Mouse (Mus musculus) ovary, adult 10 weeks (tissue): Measurements from ENCODE around the gene Olfr703. TPM values are rescaled to one million over a fixed set of nuclear protein-coding genes. Genes with fewer than 3 reads are reported as not detected.

Experiments used
- polyA plus RNA-seq: library from polyadenylated mRNA; stranded (reverse); fragments of 350-450 nt; fragmentation: Illumina TruSeq; extraction: RNeasy Lipid Tissue Mini Kit (QIAGEN cat#74804); gene quantifications from one replicate; pipeline ENCODE4 v1.2.3, GENCODE M21; 2014

Olfr703 gene
- not detected for polyA plus RNA-seq

DNA sequence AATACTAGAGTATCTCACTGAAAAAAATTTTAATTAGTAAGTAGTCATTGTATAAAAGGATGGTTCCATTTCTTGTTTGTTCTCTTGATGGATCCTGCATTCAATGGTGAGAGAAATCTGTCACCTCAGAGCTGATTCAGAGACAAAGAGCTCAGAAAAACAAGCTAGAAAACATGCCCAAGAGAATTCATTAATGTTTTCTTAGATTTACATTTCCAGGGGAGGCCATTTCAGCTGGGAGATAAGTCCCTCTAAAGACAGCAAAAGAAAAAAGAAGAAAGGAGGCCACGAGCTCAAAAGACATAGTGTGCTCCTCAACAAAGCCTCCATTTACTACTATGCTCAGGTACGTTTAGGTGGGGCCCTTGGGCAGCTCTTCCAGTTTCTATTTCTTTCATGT, at the start of gene Olfr703:
TSS of gene Olfr703 (plus strand) at position 301 of the 400 bp plus-strand sequence.

DNA sequence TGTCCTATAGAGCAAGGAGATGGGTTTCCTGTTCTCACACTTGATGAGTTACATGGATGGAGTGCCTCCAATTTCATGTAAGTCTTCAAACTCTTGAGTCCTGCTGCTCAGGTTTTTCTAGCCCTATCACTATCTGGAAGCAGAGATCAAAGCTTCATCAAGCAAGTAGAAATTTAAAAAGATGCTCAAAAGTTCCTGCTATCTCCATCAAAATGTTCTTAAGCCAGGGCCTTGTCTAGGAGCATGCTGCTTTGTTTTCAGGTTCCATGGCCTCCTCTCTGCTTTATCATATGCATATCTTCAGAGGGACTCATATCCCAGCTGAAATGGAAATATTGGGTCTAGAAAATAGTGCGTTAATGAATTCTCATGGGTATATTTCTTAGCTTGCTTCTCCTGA, 34.4 kb upstream of the Olfr703 start, which contains the start of gene Olfr700:
TSS of gene Olfr700 (minus strand) at position 101 of the 400 bp plus-strand sequence.

DNA sequence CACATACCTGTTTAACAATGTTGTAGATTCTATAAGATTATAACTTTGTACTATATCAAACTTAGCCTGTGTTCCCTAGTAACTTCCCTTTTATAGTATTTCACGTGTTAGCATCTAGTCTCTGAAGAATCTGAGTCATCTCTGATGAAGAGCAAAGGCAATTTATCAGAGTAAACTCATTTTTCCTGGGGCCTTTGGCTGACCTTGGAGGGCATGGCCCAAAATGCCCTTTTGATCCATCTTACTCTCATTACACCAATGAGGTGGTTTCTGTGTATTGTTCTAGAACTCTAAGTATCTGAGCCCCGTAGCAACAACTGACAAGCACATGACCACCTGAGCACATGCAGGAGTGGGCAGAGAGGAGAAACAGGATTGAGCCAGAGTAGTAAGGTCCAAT, 29.3 kb upstream of the Olfr703 start, which contains the start of gene Olfr701:
TSS of gene Olfr701 (plus strand) at position 301 of the 400 bp plus-strand sequence.

DNA sequence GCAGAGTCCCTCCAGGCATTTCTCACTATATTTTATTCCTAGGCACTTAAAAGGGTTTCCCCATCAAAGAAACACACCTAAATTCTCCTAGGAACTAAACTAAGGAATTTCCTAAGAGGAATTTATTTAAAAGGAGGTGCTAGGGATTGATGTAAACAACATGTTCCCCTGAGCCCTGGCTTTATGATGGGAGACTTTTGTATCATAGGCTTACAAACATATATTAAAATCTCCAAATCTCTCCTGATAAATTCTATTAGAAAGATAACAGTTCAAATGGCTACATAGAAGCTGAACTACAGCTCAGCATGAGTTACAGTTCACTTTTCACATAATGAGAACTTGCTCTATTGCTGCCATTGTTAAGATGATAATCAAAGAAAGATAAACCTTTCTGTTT, 9.4 kb upstream of the Olfr703 start, which contains the start of gene Olfr702:
TSS of gene Olfr702 (minus strand) at position 101 of the 400 bp plus-strand sequence.

DNA sequence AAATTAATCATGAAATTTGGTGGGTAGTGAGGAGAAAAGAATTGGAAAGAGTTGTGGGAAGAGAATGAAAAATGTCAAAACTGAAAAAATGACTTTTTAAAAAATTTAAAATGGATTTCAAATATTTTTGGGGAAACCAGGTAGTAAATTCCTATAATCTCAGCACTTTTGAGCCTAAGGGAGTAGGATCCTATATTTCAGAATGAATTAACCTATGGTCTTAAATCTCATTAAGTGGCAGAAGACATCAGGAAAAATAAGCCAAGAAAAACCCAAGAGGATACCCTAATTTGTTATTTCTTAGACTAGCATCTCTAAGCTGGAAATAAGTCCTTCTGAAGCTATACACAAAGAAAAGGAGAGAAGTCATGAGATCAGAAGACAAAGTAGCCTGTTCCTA, 19.7 kb downstream of the Olfr703 start, which contains the start of gene Olfr704:
TSS of gene Olfr704 (plus strand) at position 301 of the 400 bp plus-strand sequence.

DNA sequence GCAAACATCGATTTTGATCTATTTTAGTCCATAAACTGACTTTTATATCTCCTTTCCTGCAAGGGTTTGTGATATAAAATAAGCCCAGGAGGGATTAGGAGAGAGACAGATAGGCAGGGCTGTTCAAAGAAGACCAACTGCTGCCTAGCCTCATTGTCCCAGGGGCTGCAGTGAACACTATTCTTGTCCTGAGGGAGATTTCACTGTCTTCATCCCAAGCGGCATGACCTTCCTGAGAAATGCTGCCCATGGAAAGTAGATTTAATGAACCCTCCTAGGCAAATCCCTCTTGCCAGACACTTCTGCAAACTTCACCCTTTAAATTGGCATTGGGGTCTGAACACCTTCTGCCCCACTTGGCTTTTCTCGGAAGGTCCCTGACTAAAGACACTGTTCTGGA, 33.6 kb downstream of the Olfr703 start, which contains the start of gene Olfr705:
TSS of gene Olfr705 (minus strand) at position 101 of the 400 bp plus-strand sequence.

DNA sequence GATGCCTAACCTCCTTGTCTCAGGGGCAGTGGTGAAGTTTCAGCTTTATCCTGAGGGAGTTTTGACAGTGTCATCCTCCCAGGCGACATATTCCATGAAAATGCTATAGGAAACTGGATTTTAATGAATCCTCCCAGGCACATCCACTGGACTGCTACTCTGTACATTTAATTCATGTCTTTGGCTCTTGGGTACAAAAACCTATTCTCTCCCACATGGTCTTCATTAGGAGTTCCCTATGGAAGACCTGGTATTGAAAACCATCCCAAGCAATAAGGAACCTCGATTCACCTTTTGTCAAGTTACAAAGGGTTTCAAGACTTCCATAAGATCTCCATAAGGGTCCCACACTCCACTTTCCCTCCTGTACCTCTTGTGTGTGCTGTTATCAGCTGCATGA, 44.9 kb downstream of the Olfr703 start, which contains the start of gene Olfr706:
TSS of gene Olfr706 (minus strand) at position 101 of the 400 bp plus-strand sequence.

Other genes starting within 250 kb of the Olfr703 start
- gene Olfr693, start 162.8 kb upstream of the Olfr703 start, polyA plus RNA-seq, result not detected
- not detected for gene Olfr694, start 151.5 kb upstream of the Olfr703 start, polyA plus RNA-seq
- not detected for gene Olfr695, start 127.0 kb upstream of the Olfr703 start, polyA plus RNA-seq
- gene Olfr697, start 100.9 kb upstream of the Olfr703 start, polyA plus RNA-seq, result not detected
- gene Olfr698, start 88.0 kb upstream of the Olfr703 start, polyA plus RNA-seq, result not detected
- gene Olfr699, start 50.2 kb upstream of the Olfr703 start, polyA plus RNA-seq, result not detected
- gene Olfr700, start 34.5 kb upstream of the Olfr703 start, polyA plus RNA-seq, result not detected
- 0.14 TPM for gene Olfr701, start 29.2 kb upstream of the Olfr703 start, polyA plus RNA-seq
- not detected for gene Olfr702, start 9.5 kb upstream of the Olfr703 start, polyA plus RNA-seq
- not detected for gene Olfr704, start 19.8 kb downstream of the Olfr703 start, polyA plus RNA-seq
- gene Olfr705, start 33.5 kb downstream of the Olfr703 start, polyA plus RNA-seq, result not detected
- gene Olfr706, start 44.8 kb downstream of the Olfr703 start, polyA plus RNA-seq, result not detected
- not detected for gene Olfr707, start 57.9 kb downstream of the Olfr703 start, polyA plus RNA-seq
- gene Olfr1532-ps1, start 64.6 kb downstream of the Olfr703 start, polyA plus RNA-seq, result not detected
- not detected for gene Olfr709-ps1, start 88.9 kb downstream of the Olfr703 start, polyA plus RNA-seq
- gene Olfr710, start 105.0 kb downstream of the Olfr703 start, polyA plus RNA-seq, result not detected
- gene Olfr6, start 120.6 kb downstream of the Olfr703 start, polyA plus RNA-seq, result not detected
- gene Olfr711, start 132.1 kb downstream of the Olfr703 start, polyA plus RNA-seq, result not detected
- not detected for gene Olfr2, start 162.7 kb downstream of the Olfr703 start, polyA plus RNA-seq
- gene Olfr713, start 187.8 kb downstream of the Olfr703 start, polyA plus RNA-seq, result not detected
- gene Olfr714, start 227.6 kb downstream of the Olfr703 start, polyA plus RNA-seq, result not detected
- gene Olfr17, start 249.9 kb downstream of the Olfr703 start, polyA plus RNA-seq, result not detected